In genomic region chr8:57799797-57800204, GRCm38 (mm10) we compare ENCODE assay signal across 8 mouse cellular contexts.
DNase-seq lines count a peak whose midpoint lies in the region; ATAC-seq and TF ChIP-seq lines count a peak whose summit lies in the region.

No protein-coding gene starts in this region.

- ATAC-seq in forebrain, postnatal 0 days = peak; percentile 88
- peak; percentile 86 for ATAC-seq in hindbrain, embryonic 11.5 days (ENCODE audit: low FRiP score)

- H3K36me3 ChIP-seq in forebrain, postnatal 0 days (ENCODE audit: insufficient read depth) = no peaks in the 10 kb centered on the region
- no peaks in the 10 kb centered on the region for H3K36me3 ChIP-seq in hindbrain, embryonic 11.5 days (ENCODE audit: control insufficient read depth, insufficient read depth, low read length)

- H3K27me3 ChIP-seq in forebrain, postnatal 0 days (ENCODE audit: insufficient read depth, low read length) = no peaks in the 10 kb centered on the region
- H3K27me3 ChIP-seq in hindbrain, embryonic 11.5 days (ENCODE audit: control insufficient read depth, insufficient read depth, low read length) = no peaks in the 10 kb centered on the region

- H3K9ac ChIP-seq in forebrain, postnatal 0 days = peak overlapping the region; percentile 40
- H3K9ac ChIP-seq in hindbrain, embryonic 11.5 days (ENCODE audit: low read depth, low read length) = peak overlapping the region; percentile 46

- peak; percentile 53 for DNase-seq in T-cell, adult 2 months (ENCODE audit: low spot score)
- DNase-seq in cerebellum, adult 18-20 months = peak; percentile 79 to 87
- peak; percentile 69 for DNase-seq in forebrain, postnatal 0 days
- DNase-seq in hindbrain, embryonic 11.5 days (ENCODE audit: low spot score) = peak; percentile 67
- peak; percentile 23 for DNase-seq in left cerebral cortex, adult 11 months (ENCODE audit: low spot score)
- peak; percentile 36 for DNase-seq in lung, postnatal 14 days
- DNase-seq in retina, embryonic 14.5 days (ENCODE audit: low spot score) = peak; percentile 76
- DNase-seq in yolk sac, embryonic 10.5 days (ENCODE audit: low spot score) = peak; percentile 46

- H3K4me1 ChIP-seq in forebrain, postnatal 0 days (ENCODE audit: insufficient read depth) = peaks cover 9% of the 10 kb centered on the region; the same call in 1 of the 2 replicates
- H3K4me1 ChIP-seq in hindbrain, embryonic 11.5 days (replicated peaks; ENCODE audit: control insufficient read depth, insufficient read depth, low read length) = no peaks in the 10 kb centered on the region

- H3K9me3 ChIP-seq in forebrain, postnatal 0 days (ENCODE audit: low read length) = no peaks in the 10 kb centered on the region
- H3K9me3 ChIP-seq in hindbrain, embryonic 11.5 days (ENCODE audit: control insufficient read depth, low read length) = no peaks in the 10 kb centered on the region

- H3K27ac ChIP-seq in forebrain, postnatal 0 days (ENCODE audit: low read depth, low read length) = peak overlapping the region; percentile 68
- 0 out of 2 replicates have a peak overlapping the region, but pooled peaks have one; percentile 39 for H3K27ac ChIP-seq in hindbrain, embryonic 11.5 days (ENCODE audit: low read depth, low read length)

- 5% methylated on average over 12 of the region's 12 CpGs for WGBS in forebrain, postnatal 0 days
- 5% methylated on average over 12 of the region's 12 CpGs for WGBS in hindbrain, embryonic 11.5 days

- 0 out of 2 replicates have a peak, but pooled peaks have one; percentile 4 for TF ChIP-seq CTCF in forebrain, postnatal 0 days (IDR thresholded peaks at IDR 0.05; ENCODE audit: low read depth)

- H3K4me2 ChIP-seq in forebrain, postnatal 0 days (ENCODE audit: low read depth) = peak overlapping the region; percentile 47
- peak overlapping the region; percentile 34 for H3K4me2 ChIP-seq in hindbrain, embryonic 11.5 days (replicated peaks; ENCODE audit: low read depth, low read length)

- H3K4me3 ChIP-seq in forebrain, postnatal 0 days (ENCODE audit: low read depth, low read length) = peak overlapping the region; percentile 25
- peak overlapping the region; percentile 10; the same call in 1 of the 2 replicates for H3K4me3 ChIP-seq in hindbrain, embryonic 11.5 days (ENCODE audit: low read depth, low read length)

Comparison
In these comparisons a context has a peak if more than half of its experiments do, and no peak if none do; other contexts are left out.
1. Peak in every context shown above with its lines: DNase-seq, ATAC-seq, H3K4me3 ChIP-seq and H3K27ac ChIP-seq.
2. DNase-seq: peak in every context shown above with its lines; median percentile 83 in cerebellum, adult 18-20 months; 76 in retina, embryonic 14.5 days; 69 in forebrain, postnatal 0 days; 67 in hindbrain, embryonic 11.5 days; 53 in T-cell, adult 2 months; 46 in yolk sac, embryonic 10.5 days; 36 in lung, postnatal 14 days; 23 in left cerebral cortex, adult 11 months.